Mouse (Mus musculus) heart, postnatal 0 days (tissue): ENCODE results near the gene Elf5. TPM values are rescaled to one million over a fixed set of nuclear protein-coding genes. Genes with fewer than 3 reads are reported as not detected.
A peak's percentile ranks its signal among the peaks of the same experiment; 100 is the strongest.

ENCODE experiments used
- ATAC-seq: fragments of 200-750 bp; cut with Nextera tagmentation; 2 replicates; pipeline ENCODE4 v1.8.0; 2017; ENCODE audit warnings: low read depth, moderate number of reproducible peaks, moderate library complexity; ENCODE audit not compliant: insufficient read depth
- DNase-seq: peaks from one replicate; pipeline ENCODE4 v3.0.0-alpha.2; 2016; ENCODE audit warnings: low spot score
- H3K27ac ChIP-seq: fragments of 300-500 bp; sonication (generic); 2 replicates; pipeline ENCODE4 v1.5.1; 2014; ENCODE audit warnings: low read depth, mild to moderate bottlenecking
- H3K27me3 ChIP-seq: fragments of 300-500 bp; sonication (generic); 2 replicates; pipeline ENCODE4 v1.6.1; 2014; ENCODE audit warnings: low read length, mixed read lengths; ENCODE audit not compliant: control insufficient read depth, insufficient read depth
- H3K36me3 ChIP-seq: fragments of 300-500 bp; sonication (generic); replicated peaks from 2 replicates; pipeline ENCODE4 v1.6.1; 2014; ENCODE audit warnings: low read length, mixed read lengths; ENCODE audit not compliant: control insufficient read depth, insufficient read depth
- H3K4me1 ChIP-seq: fragments of 300-500 bp; sonication (generic); 2 replicates; pipeline ENCODE4 v1.6.1; 2014; ENCODE audit warnings: antibody characterized with exemption; ENCODE audit not compliant: control insufficient read depth, insufficient read depth
- H3K4me2 ChIP-seq: fragments of 300-500 bp; sonication (generic); 2 replicates; pipeline ENCODE4 v1.6.1; 2014; ENCODE audit warnings: low read depth, mild to moderate bottlenecking, low read length, moderate library complexity
- H3K4me3 ChIP-seq: fragments of 300-500 bp; sonication (generic); 2 replicates; pipeline ENCODE4 v1.5.1; 2014; ENCODE audit warnings: low read depth, low read length
- H3K9ac ChIP-seq: fragments of 300-500 bp; sonication (generic); replicated peaks from 2 replicates; pipeline ENCODE4 v1.6.1; 2014; ENCODE audit warnings: low read depth, low read length, mixed read lengths
- H3K9me3 ChIP-seq: fragments of 300-500 bp; sonication (generic); replicated peaks from 2 replicates; pipeline ENCODE4 v1.6.1; 2016; ENCODE audit warnings: low read length; ENCODE audit not compliant: control insufficient read depth
- CTCF ChIP-seq: IDR thresholded peaks from 2 replicates; pipeline ENCODE4 v1.5.1; 2016; ENCODE audit warnings: antibody characterized with exemption, control low read depth, low read depth
- EP300 ChIP-seq: IDR thresholded peaks from 2 replicates; pipeline ENCODE4 v1.6.1; 2016; ENCODE audit warnings: antibody characterized with exemption, low read depth
- WGBS: fragments of 180-500 bp; shearing (Covaris S2); extraction: QIAGEN DNeasy Blood & Tissue Kit; methylation state at CpG from one replicate; pipeline ENCODE4 v1.1.7; 2014; 5-methylcytosine and 5-hydroxymethylcytosine counted together
- polyA plus RNA-seq: library from polyadenylated mRNA; unstranded; fragments of >200 nt; fragmentation: Nextera tagmentation; extraction: Ambion mirVana; gene quantifications from 2 replicates; pipeline ENCODE4 v1.2.1, GENCODE M21; 2015
- total RNA-seq: library from RNA; depleted of rRNA; stranded (reverse); fragments of >200 nt; gene quantifications from 2 replicates; pipeline ENCODE4 v1.2.3, GENCODE M21; 2014; ENCODE audit warnings: low replicate concordance

Gene Elf5
- total and polyA plus RNA-seq, 2 experiments from 2014 or later = not detected

DNA sequence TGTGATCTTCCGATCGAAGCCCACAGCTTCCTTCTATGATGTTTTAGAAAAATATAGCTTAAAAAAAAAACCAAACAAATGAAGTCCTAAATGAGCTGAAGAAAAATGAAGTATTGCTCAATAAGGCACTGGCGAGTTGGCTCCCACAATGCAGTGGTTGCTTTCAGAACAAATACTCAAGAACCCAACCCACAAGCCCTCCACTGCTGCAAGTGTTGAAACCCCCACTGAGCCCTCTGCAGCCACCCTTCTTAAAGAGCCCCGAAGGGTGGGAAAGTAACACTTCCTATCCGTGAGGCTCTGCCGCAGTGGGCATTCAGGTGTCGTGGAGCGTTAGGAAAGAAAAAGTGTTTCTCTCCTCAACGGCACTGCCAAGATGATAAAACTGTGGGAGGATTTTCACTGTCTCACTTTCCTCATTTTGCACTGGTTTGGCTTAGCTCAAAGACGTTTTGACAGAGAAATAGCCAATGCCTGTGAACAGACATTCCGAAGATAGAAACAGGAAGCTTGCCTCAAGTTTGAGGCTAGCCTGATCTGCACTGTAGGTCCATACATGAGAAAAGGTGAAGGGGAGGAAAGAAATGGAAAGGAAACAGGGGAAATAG lies 14.1 kb downstream of the Elf5 start:
- TF ChIP-seq CTCF (no peak), EP300 (no peak)
- no peaks in the 10 kb centered on the region for H3K36me3 ChIP-seq
- H3K4me3 ChIP-seq = no peak overlapping the region
- no peak overlapping the region for H3K4me2 ChIP-seq
- no peaks in the 10 kb centered on the region for H3K4me1 ChIP-seq
- H3K9ac ChIP-seq = no peak overlapping the region
- 69% methylated on average over 11 of the region's 11 CpGs for WGBS
- DNase-seq (no peak), ATAC-seq (no peak)
- no peaks in the 10 kb centered on the region for H3K9me3 ChIP-seq
- no peaks in the 10 kb centered on the region for H3K27me3 ChIP-seq
- H3K27ac ChIP-seq = no peak overlapping the region

DNA sequence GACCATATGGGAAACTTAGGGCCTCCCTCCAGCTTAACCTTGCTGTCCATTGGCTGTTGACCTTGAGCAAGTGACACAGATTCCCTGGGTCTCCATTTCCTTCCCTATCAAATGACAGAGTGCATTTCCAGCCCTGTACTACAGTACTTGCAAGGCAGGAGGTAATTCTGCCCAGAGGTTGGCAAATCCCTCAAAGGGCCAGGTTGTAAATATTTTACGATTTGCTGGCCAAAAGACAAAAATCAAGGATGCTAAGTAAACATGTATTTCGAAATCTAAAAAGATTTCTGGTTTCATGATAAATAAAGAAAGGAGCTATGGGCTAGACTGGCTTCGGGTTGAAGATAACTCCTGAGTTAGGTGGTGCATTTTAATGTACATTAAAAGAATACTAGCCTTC lies 16.9 kb downstream of the Elf5 start:
- WGBS = 82% methylated on average over 3 of the region's 3 CpGs
- H3K9ac ChIP-seq = no peak overlapping the region
- no peak for TF ChIP-seq EP300
- no peak for TF ChIP-seq CTCF
- no peak overlapping the region for H3K4me3 ChIP-seq
- ATAC-seq = no peak
- no peaks in the 10 kb centered on the region for H3K27me3 ChIP-seq
- H3K27ac ChIP-seq = no peak overlapping the region
- no peak overlapping the region for H3K4me2 ChIP-seq
- no peaks in the 10 kb centered on the region for H3K9me3 ChIP-seq
- H3K36me3 ChIP-seq = no peaks in the 10 kb centered on the region
- no peaks in the 10 kb centered on the region for H3K4me1 ChIP-seq
- no peak for DNase-seq

DNA sequence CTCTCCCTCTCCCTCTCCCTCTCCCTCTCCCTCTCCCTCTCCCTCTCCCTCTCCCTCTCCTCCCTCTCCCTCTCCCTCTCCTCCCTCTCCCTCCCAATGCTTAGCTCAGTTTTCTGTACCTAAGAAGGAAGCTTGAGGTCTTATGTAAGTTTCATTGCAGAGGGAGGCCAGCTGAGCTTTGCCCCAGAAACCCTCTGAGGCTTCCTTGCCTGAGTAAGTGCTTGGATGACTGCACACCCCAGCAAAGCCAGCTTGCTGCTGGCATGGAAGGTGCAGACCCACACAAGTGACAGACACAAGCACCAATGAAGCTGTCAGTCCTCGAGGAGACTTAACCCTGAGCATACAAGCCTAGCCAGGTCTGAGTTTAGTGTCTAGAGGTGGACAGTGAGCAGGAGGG lies 19.2 kb downstream of the Elf5 start:
- no peak overlapping the region for H3K4me3 ChIP-seq
- no peak overlapping the region for H3K9ac ChIP-seq
- no peak for DNase-seq
- TF ChIP-seq CTCF (no peak), EP300 (no peak)
- no peaks in the 10 kb centered on the region for H3K36me3 ChIP-seq
- no peak overlapping the region for H3K27ac ChIP-seq
- H3K9me3 ChIP-seq = no peaks in the 10 kb centered on the region
- H3K27me3 ChIP-seq = no peaks in the 10 kb centered on the region
- no peaks in the 10 kb centered on the region for H3K4me1 ChIP-seq
- H3K4me2 ChIP-seq = no peak overlapping the region
- ATAC-seq = no peak
- 24% methylated on average over 1 of the region's 1 CpGs for WGBS

DNA sequence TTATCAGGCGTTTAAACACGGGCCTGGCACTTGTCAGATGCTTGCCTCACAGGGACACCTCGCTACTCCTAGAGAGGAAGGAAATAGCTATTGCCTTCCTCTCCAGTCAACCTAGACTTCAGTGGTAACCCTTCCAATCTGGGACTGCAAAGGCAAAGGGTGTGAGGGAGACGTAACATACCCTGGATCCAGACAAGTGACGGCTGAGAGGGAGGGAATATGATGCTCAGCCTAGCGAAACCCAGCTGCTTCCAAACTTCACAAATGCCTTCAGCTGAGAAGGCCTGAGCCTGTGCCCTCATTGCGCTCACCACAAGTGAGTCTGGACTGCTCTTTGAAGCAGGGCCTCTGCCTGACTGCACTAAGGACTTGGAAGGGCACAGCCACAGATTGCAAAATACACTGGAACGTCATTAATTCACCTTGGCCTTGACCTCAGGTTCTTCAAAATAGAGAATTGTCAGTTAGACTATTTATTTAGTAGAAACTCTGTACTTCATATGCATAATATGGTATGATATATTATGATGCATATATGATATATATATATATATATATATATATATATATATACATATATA lies 21.3 kb downstream of the Elf5 start:
- H3K9ac ChIP-seq = no peak overlapping the region
- no peak for TF ChIP-seq CTCF
- no peak for TF ChIP-seq EP300
- no peak for DNase-seq
- 24% methylated on average over 8 of the region's 8 CpGs for WGBS
- ATAC-seq = no peak; the same call in 1 of the 2 replicates
- H3K4me3 ChIP-seq = no peak overlapping the region
- no peaks in the 10 kb centered on the region for H3K36me3 ChIP-seq
- 0 out of 2 replicates have a peak, but pooled peaks cover 4% of the 10 kb centered on the region for H3K4me1 ChIP-seq
- no peak overlapping the region for H3K4me2 ChIP-seq
- H3K27ac ChIP-seq = no peak overlapping the region
- H3K27me3 ChIP-seq = no peaks in the 10 kb centered on the region
- H3K9me3 ChIP-seq = no peaks in the 10 kb centered on the region

DNA sequence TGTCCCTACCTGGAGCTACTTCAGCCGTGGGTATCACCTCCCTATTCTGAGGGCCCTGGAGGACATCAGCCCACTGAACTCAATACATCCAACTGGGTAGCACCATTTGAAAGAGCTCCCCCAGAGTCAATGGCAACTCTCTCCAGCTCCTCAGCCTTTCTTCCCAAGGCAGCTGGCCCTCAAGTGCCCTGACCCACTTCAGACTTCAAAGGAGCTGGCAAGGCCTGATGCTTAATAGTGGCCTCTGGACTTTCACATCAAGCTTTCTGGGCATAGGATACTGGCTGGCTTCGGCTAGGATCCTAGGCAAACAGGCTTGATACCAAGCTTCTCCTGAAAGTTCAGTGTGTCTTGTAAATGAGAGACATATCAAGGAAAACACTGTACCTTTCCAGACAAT lies 23.6 kb downstream of the Elf5 start:
- DNase-seq (no peak), ATAC-seq (no peak)
- TF ChIP-seq CTCF = no peak
- TF ChIP-seq EP300 = no peak
- Histone ChIP-seq H3K4me1 (0 out of 2 replicates have a peak, but pooled peaks cover 4% of the 10 kb centered on the region), H3K4me3 (no peak overlapping the region), H3K27ac (no peak overlapping the region), H3K36me3 (no peaks in the 10 kb centered on the region), H3K4me2 (no peak overlapping the region), H3K9me3 (no peaks in the 10 kb centered on the region), H3K9ac (no peak overlapping the region), H3K27me3 (no peaks in the 10 kb centered on the region)
- 93% methylated on average over 2 of the region's 2 CpGs for WGBS

DNA sequence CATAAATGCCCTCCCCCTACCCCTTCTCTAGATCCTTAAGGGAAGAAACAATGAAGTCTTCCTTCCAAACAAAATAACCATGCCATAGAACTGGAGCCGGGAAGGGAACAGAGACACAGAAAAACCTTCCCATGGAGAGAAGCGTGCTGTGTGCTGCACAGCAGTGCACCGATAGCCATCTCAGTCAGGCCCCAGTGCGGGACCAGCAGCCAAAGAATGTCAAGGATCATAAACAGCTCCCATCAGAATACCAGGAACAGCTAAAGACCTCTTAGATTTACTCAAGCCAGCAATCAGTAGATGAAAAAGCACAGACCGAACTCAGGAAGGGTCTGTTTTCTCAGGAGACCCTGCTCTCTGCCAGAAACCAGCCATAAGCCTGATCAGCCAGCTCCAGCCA lies 25.0 kb downstream of the Elf5 start:
- H3K9me3 ChIP-seq = no peaks in the 10 kb centered on the region
- H3K36me3 ChIP-seq = no peaks in the 10 kb centered on the region
- DNase-seq (peak; percentile 24), ATAC-seq (peak; percentile 31; the same call in 1 of the 2 replicates)
- H3K4me2 ChIP-seq = no peak overlapping the region
- no peak overlapping the region for H3K4me3 ChIP-seq
- 57% methylated on average over 5 of the region's 5 CpGs for WGBS
- H3K9ac ChIP-seq = no peak overlapping the region
- no peak for TF ChIP-seq EP300
- TF ChIP-seq CTCF = no peak
- H3K27me3 ChIP-seq = no peaks in the 10 kb centered on the region
- H3K27ac ChIP-seq = peak overlapping the region; percentile 40; the same call in 1 of the 2 replicates
- H3K4me1 ChIP-seq = 0 out of 2 replicates have a peak, but pooled peaks cover 4% of the 10 kb centered on the region
